Mouse (Mus musculus) liver, adult 2 months (tissue): ENCODE data around the gene Nmur2.

Experiments
- CTCF ChIP-seq: fragments of 200-500 bp; IDR thresholded peaks from 2 replicates; pipeline ENCODE4 v1.5.1; 2011; ENCODE audit warnings: low read depth, low read length, control low read depth
- POLR2A ChIP-seq: fragments of 200-500 bp; IDR thresholded peaks from 2 replicates; pipeline ENCODE4 v1.6.1; 2011; ENCODE audit warnings: low read length, control low read depth; ENCODE audit not compliant: insufficient read depth; ENCODE audit errors: extremely low read depth

DNA sequence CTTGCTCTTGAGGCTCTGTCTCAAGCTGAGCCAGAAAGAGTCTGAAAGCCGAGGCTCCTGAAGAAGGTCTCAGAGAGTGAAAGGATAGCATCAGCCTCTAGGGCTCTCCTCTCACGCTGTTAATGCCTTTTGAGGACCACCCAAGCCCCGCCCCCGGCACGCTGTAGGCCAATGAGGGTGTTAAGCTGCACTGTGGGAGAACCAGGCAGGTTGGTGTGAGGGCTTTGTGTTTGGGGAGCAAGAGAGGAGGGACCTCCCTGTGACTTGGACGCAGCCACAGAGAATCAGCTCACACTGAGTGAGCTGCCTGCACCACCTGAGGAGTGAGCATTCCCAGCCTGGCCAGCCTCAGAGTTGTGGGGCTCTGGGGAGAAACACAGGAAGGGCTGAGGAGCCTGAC is at the start of gene Nmur2:
- TF ChIP-seq POLR2A (no peak), CTCF (no peak)
